Mouse (Mus musculus): ENCODE data around the gene H2-Q4. TPM values are rescaled to one million over a fixed set of nuclear protein-coding genes. Genes with fewer than 3 reads are reported as not detected.
"Not testable (repeated sequence)": the region's sequence is repeated elsewhere in the genome, so short reads cannot be mapped to it uniquely, and the experiment has no call there.

H2-Q4 gene
- polyA plus RNA-seq, 1 experiment from 2014 or later, result 1.7 TPM

- no peak overlapping the region for H3K27ac ChIP-seq (replicated peaks)
- 0 out of 2 replicates have a peak, but pooled peaks cover 2% of the 10 kb centered on the region for H3K9me3 ChIP-seq (replicated peaks)
- H3K9ac ChIP-seq (replicated peaks), result peak overlapping the region; percentile 43; the same call in 1 of the 2 replicates
- peak overlapping the region; percentile 98 for H3K4me2 ChIP-seq
- no peaks in the 10 kb centered on the region for H3K36me3 ChIP-seq
- H3K4me3 ChIP-seq (replicated peaks), result peak overlapping the region; percentile 54
- 1% methylated on average over 64 of the region's 70 CpGs for WGBS
- ATAC-seq (ENCODE audit: low FRiP score), result peak; percentile 8; the same call in 1 of the 2 replicates
- no peaks in the 10 kb centered on the region for H3K27me3 ChIP-seq (replicated peaks)
- peaks cover 13% of the 10 kb centered on the region for H3K4me1 ChIP-seq
These were observed 473 bp downstream of the H2-Q4 start for GRCm38 (mm10) chr17:35379729-35380451.

GRCm38 (mm10) chr17:35389796-35390195, 10.4 kb downstream of the H2-Q4 start:
- WGBS, result 6% methylated on average over 7 of the region's 7 CpGs
- H3K4me2 ChIP-seq; H3K4me3 ChIP-seq (replicated peaks); ATAC-seq (ENCODE audit: low FRiP score); H3K27ac ChIP-seq (replicated peaks); H3K36me3 ChIP-seq; H3K4me1 ChIP-seq; H3K9me3 ChIP-seq (replicated peaks); H3K27me3 ChIP-seq (replicated peaks); H3K9ac ChIP-seq (replicated peaks): not testable (repeated sequence)

GRCm38 (mm10) chr17:35392671-35393070, 13.3 kb downstream of the H2-Q4 start:
- not testable (repeated sequence) for ATAC-seq (ENCODE audit: low FRiP score); H3K4me2 ChIP-seq; H3K4me3 ChIP-seq (replicated peaks); H3K36me3 ChIP-seq; H3K4me1 ChIP-seq; H3K27me3 ChIP-seq (replicated peaks); H3K27ac ChIP-seq (replicated peaks); H3K9ac ChIP-seq (replicated peaks); H3K9me3 ChIP-seq (replicated peaks)
- WGBS, result 84% methylated on average over 2 of the region's 2 CpGs

- H3K36me3 ChIP-seq; H3K27me3 ChIP-seq (replicated peaks); H3K27ac ChIP-seq (replicated peaks); H3K4me1 ChIP-seq; H3K9ac ChIP-seq (replicated peaks); H3K9me3 ChIP-seq (replicated peaks): not testable (repeated sequence)
- peak; percentile 85 for ATAC-seq (ENCODE audit: low FRiP score)
- Histone ChIP-seq H3K4me2 (peak overlapping the region; percentile 53), H3K4me3 (replicated peaks) (peak overlapping the region; percentile 27)
- 2% methylated on average over 57 of the region's 75 CpGs for WGBS
These were observed 14.7 kb downstream of the H2-Q4 start for GRCm38 (mm10) chr17:35393864-35394800.

GRCm38 (mm10) chr17:35396956-35397355, 17.5 kb downstream of the H2-Q4 start:
- not testable (repeated sequence) for H3K4me3 ChIP-seq (replicated peaks); H3K9me3 ChIP-seq (replicated peaks); H3K27me3 ChIP-seq (replicated peaks); H3K27ac ChIP-seq (replicated peaks); H3K36me3 ChIP-seq; H3K9ac ChIP-seq (replicated peaks); ATAC-seq (ENCODE audit: low FRiP score); H3K4me1 ChIP-seq; H3K4me2 ChIP-seq
- WGBS, result 78% methylated on average over 2 of the region's 2 CpGs

GRCm38 (mm10) chr17:35413057-35413456, 33.6 kb downstream of the H2-Q4 start:
- H3K4me2 ChIP-seq; ATAC-seq (ENCODE audit: low FRiP score): not testable (repeated sequence)

GRCm38 (mm10) chr17:35415273-35416129, 36.1 kb downstream of the H2-Q4 start:
- not testable (repeated sequence) for H3K9ac ChIP-seq (replicated peaks); H3K4me3 ChIP-seq (replicated peaks); H3K9me3 ChIP-seq (replicated peaks); H3K4me2 ChIP-seq; H3K27me3 ChIP-seq (replicated peaks); H3K27ac ChIP-seq (replicated peaks); H3K4me1 ChIP-seq; H3K36me3 ChIP-seq
- peak; percentile 81; the same call in 1 of the 2 replicates for ATAC-seq (ENCODE audit: low FRiP score)
- 92% methylated on average over 3 of the region's 10 CpGs for WGBS

More at GRCm38 (mm10) chr17:35413057-35413456, 33.6 kb downstream of the H2-Q4 start:
- not testable (repeated sequence) for H3K27me3 ChIP-seq (replicated peaks); H3K9ac ChIP-seq (replicated peaks); H3K4me3 ChIP-seq (replicated peaks); H3K27ac ChIP-seq (replicated peaks); H3K4me1 ChIP-seq; H3K9me3 ChIP-seq (replicated peaks); H3K36me3 ChIP-seq
- whole genome bisulfite sequencing, result no CpG with 5 or more reads among the region's 1 CpGs

- no peak for ATAC-seq (ENCODE audit: low FRiP score)
- Histone ChIP-seq H3K4me1 (no peaks in the 10 kb centered on the region), H3K36me3 (no peaks in the 10 kb centered on the region), H3K27me3 (replicated peaks) (0 out of 2 replicates have a peak, but pooled peaks cover 6% of the 10 kb centered on the region), H3K27ac (replicated peaks) (no peak overlapping the region), H3K9me3 (replicated peaks) (no peaks in the 10 kb centered on the region), H3K4me2 (no peak overlapping the region), H3K4me3 (replicated peaks) (no peak overlapping the region), H3K9ac (replicated peaks) (no peak overlapping the region)
- WGBS, result 57% methylated on average over 7 of the region's 7 CpGs
These were observed 39.4 kb downstream of the H2-Q4 start for GRCm38 (mm10) chr17:35418772-35419171.

- not testable (repeated sequence) for H3K9ac ChIP-seq (replicated peaks); H3K36me3 ChIP-seq; ATAC-seq (ENCODE audit: low FRiP score); H3K4me1 ChIP-seq; H3K4me2 ChIP-seq; H3K9me3 ChIP-seq (replicated peaks); H3K27ac ChIP-seq (replicated peaks); H3K4me3 ChIP-seq (replicated peaks); H3K27me3 ChIP-seq (replicated peaks)
- 78% methylated on average over 4 of the region's 4 CpGs for WGBS
These were observed 40.1 kb downstream of the H2-Q4 start for GRCm38 (mm10) chr17:35419564-35419963.

GRCm38 (mm10) chr17:35420206-35420810, 40.9 kb downstream of the H2-Q4 start:
- not testable (repeated sequence) for H3K4me2 ChIP-seq; H3K36me3 ChIP-seq; H3K9ac ChIP-seq (replicated peaks); H3K9me3 ChIP-seq (replicated peaks); H3K4me1 ChIP-seq; H3K4me3 ChIP-seq (replicated peaks); H3K27ac ChIP-seq (replicated peaks); ATAC-seq (ENCODE audit: low FRiP score)
- 19% methylated on average over 11 of the region's 11 CpGs for WGBS
- peaks cover 15% of the 10 kb centered on the region for H3K27me3 ChIP-seq (replicated peaks)

- H3K27me3 ChIP-seq (replicated peaks), result peaks cover 24% of the 10 kb centered on the region
- not testable (repeated sequence) for H3K9me3 ChIP-seq (replicated peaks); ATAC-seq (ENCODE audit: low FRiP score); H3K4me3 ChIP-seq (replicated peaks); H3K9ac ChIP-seq (replicated peaks); H3K27ac ChIP-seq (replicated peaks); H3K36me3 ChIP-seq; H3K4me2 ChIP-seq; H3K4me1 ChIP-seq
- 92% methylated on average over 4 of the region's 4 CpGs for WGBS
These were observed 41.9 kb downstream of the H2-Q4 start for GRCm38 (mm10) chr17:35421331-35421730.

Measured in neural tube, embryonic 15.5 days (tissue).